Mouse (Mus musculus) thymus, postnatal 14 days (tissue): ENCODE measurements around the gene AI182371.

Source experiments
- DNase-seq: peaks from one replicate; pipeline ENCODE4 v3.0.0; 2021

Gene AI182371

DNA sequence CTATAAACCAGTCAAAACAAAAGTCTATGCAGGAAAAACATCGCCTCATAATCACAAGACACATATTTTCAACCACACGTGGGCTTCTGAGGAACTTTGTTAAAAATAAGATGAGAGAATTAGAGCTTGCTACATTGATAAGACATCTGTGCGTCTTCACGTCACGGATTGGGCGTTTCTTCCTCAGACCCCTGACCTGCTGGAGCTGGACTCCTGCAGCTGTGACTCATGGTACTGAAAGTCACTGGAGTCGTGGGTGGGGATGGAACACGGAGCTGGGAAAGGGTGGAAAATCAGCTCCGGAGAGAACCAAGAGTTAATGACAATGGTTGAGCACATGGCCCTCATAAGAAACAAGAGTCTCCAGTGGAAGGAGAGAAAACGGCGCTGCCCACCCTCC lies 34.2 kb downstream of the AI182371 start:
- DNase-seq, result no peak

DNA sequence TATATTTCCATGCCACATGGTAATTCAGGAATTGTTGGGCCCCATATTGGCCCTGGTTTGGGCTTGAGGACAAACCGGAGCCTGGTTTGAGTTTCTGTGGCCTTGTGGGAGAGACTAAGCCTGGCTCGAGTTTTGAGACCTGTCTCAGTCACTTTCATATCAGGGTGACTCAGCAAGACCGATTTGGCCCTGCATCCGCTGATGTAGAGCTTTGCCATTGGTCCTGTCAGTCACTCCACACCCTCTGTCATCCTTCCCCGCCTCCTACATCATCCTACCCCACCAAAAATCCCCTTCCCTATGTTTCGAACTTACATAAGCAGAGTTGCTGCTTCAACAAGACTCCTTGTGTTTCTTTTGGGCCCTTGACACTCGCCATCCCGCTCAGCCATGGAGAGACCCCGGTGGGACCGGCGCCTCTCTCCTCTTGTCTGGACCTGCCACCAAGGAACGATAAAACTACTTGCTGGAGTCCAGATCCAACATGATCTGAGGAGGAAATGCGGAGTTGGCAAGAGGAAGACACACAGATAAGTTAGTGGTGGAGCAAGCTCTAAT lies 34.7 kb downstream of the AI182371 start:
- DNase-seq, result no peak

- DNase-seq, result no peak
These were observed 37.9 kb downstream of the AI182371 start for GRCm38 (mm10) chr2:35063333-35064030.

DNA sequence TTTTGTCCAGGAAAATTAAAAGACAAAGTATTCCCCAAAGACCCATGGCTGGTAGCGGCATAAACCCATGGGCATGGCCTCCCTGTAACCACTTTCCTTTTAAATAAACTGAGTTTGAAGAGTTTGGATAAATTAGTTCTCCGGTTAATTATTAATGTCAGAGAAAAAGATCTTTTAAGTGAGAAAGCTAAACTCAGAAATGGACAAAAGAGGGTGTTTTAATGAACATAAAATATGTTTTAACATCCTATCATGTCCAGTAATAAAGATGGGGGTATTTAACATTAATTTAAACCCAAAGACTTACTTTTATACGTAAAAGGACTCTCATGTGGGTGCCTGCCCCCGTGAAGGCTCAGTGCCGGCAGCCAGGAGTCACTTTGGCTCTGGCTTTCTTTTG lies 40.0 kb downstream of the AI182371 start, which contains the start of gene Hc:
Gene Hc, minus strand, starts transcription at position 101 of the 400 bp plus-strand sequence.
- no peak for DNase-seq

GRCm38 (mm10) chr2:35060897-35061296 lies 40.4 kb downstream of the AI182371 start:
- no peak for DNase-seq

GRCm38 (mm10) chr2:35060256-35060655 lies 41.1 kb downstream of the AI182371 start:
- no peak for DNase-seq

DNA sequence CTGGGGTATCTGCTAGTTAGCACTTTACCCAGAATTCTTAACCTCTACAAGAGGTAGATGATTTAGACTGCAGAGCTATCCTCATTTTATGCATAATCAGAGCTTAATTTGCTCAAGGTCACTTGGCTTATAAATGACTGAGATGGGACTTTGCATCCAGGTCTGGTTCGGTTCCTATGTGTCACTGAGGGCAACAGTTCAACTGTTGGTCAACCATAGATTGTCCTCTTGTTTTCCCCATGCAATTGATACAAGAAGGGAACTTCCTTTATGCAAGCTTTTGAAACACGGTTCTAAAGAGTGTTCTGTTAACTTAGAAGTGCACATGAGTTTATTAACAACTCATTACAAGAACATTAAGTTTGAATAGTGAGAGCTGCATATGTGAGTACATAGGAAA lies 43.0 kb downstream of the AI182371 start:
- no peak for DNase-seq

DNA sequence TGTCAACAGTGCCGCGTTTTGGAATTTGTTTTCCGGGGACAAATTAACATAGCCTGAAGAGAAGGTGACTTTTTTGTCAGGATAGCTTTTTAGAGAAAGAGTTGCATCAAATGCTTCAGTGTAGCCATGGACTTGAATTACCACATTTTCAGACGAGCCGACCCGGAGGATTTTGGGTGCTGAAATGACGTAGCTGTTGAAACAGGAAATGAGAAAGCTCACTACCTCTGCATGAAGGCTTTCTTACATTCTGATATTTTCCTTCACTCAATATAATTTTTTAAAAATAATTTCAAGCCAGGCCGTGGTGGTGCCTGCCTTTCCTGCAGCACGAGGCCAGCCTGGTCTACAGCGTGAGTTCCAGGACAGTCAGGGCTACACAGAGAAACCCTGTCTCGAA lies 44.1 kb downstream of the AI182371 start:
- DNase-seq, result no peak

- DNase-seq, result peak; percentile 58
These were observed 52.5 kb downstream of the AI182371 start for GRCm38 (mm10) chr2:35048851-35049250.

DNA sequence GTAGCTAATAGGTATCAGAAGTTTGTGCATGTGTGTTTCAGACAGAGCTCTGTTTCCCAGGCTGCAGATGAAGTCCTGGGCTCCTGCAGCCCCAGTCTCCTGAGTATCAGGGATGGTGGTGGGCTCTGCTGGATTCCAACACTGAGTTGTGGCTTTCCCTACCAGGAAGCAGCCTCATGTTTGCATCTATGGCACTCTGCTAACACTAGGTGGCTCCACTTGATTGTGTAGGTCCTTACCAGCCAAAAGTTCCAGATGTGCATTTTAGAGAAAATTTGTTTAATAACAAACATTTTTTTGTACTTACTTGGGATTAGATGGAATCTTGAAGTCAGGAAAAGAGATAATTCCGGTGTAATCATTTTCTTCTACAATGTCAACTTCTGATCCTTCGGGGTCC lies 56.4 kb downstream of the AI182371 start:
- DNase-seq, result peak; percentile 49

- DNase-seq, result no peak
These were observed 62.6 kb downstream of the AI182371 start for GRCm38 (mm10) chr2:35038580-35039375.
